Mouse (Mus musculus): ENCODE results near the gene Stub1. TPM values are rescaled to one million over a fixed set of nuclear protein-coding genes. Genes with fewer than 3 reads are reported as not detected.

The Stub1 gene
- polyA plus RNA-seq, 1 experiment, result 246 TPM

- no peak for TF ChIP-seq CTCF (IDR thresholded peaks at IDR 0.05; ENCODE audit: control insufficient read depth, insufficient read depth, insufficient read length)
- peak; percentile 67 for TF ChIP-seq CEBPB (IDR thresholded peaks at IDR 0.05; ENCODE audit: low read depth)
- Histone ChIP-seq H3K79me3 (ENCODE audit: low read depth) (peaks cover 23% of the 10 kb centered on the region), H3ac (ENCODE audit: control insufficient read depth, insufficient read length, low read depth) (peak within 1 kb of the TSS; percentile 46), H3K27me3 (ENCODE audit: control insufficient read depth, insufficient read depth, insufficient read length) (no peaks in the 10 kb centered on the region), H3K79me2 (ENCODE audit: control insufficient read depth, insufficient read depth) (peaks cover 46% of the 10 kb centered on the region), H3K36me3 (ENCODE audit: control insufficient read depth, insufficient read depth) (peaks cover 24% of the 10 kb centered on the region), H3K4me3 (ENCODE audit: insufficient read depth, poor library complexity, severe bottlenecking) (peak within 1 kb of the TSS; percentile 23)
Observed at GRCm38 (mm10) chr17:25828712-25829557, 4.3 kb downstream of the Stub1 start, which contains the start of gene Jmjd8. Gene Jmjd8 (plus strand): TSS chr17:25828867.

- peaks cover 24% of the 10 kb centered on the region for H3K36me3 ChIP-seq (ENCODE audit: control insufficient read depth, insufficient read depth)
- peaks cover 42% of the 10 kb centered on the region for H3K79me2 ChIP-seq (ENCODE audit: control insufficient read depth, insufficient read depth)
- H3K4me3 ChIP-seq (ENCODE audit: insufficient read depth, poor library complexity, severe bottlenecking), result no peak overlapping the region
Observed at GRCm38 (mm10) chr17:25828223-25828594, 5.0 kb downstream of the Stub1 start.

GRCm38 (mm10) chr17:25827546-25828222 is 5.5 kb downstream of the Stub1 start:
- TF ChIP-seq MYOG (IDR thresholded peaks at IDR 0.05; ENCODE audit: control insufficient read depth, extremely low read depth, insufficient read length) (no peak), CEBPB (IDR thresholded peaks at IDR 0.05; ENCODE audit: low read depth) (no peak), MAX (IDR thresholded peaks at IDR 0.05) (no peak), CTCF (IDR thresholded peaks at IDR 0.05; ENCODE audit: control insufficient read depth, insufficient read depth, insufficient read length) (no peak), MYOD1 (IDR thresholded peaks at IDR 0.05; ENCODE audit: control insufficient read depth, insufficient read length, low read depth) (no peak), USF1 (IDR thresholded peaks at IDR 0.05; ENCODE audit: low read depth) (no peak), FOSL1 (IDR thresholded peaks at IDR 0.05; ENCODE audit: insufficient read depth, low read length, poor library complexity, severe bottlenecking) (no peak)
- H3K4me3 ChIP-seq (ENCODE audit: insufficient read depth, poor library complexity, severe bottlenecking), result no peak overlapping the region
- H3K79me2 ChIP-seq (ENCODE audit: control insufficient read depth, insufficient read depth), result peaks cover 41% of the 10 kb centered on the region
- no peaks in the 10 kb centered on the region for H3K27me3 ChIP-seq (ENCODE audit: control insufficient read depth, insufficient read depth, insufficient read length)
- H3K36me3 ChIP-seq (ENCODE audit: control insufficient read depth, insufficient read depth), result peaks cover 24% of the 10 kb centered on the region
- no peak overlapping the region for H3ac ChIP-seq (ENCODE audit: control insufficient read depth, insufficient read length, low read depth)
- H3K79me3 ChIP-seq (ENCODE audit: low read depth), result peaks cover 19% of the 10 kb centered on the region

More at GRCm38 (mm10) chr17:25828223-25828594, 5.0 kb downstream of the Stub1 start:
- no peak for TF ChIP-seq MAX (IDR thresholded peaks at IDR 0.05)
- TF ChIP-seq CEBPB (IDR thresholded peaks at IDR 0.05; ENCODE audit: low read depth), result no peak
- TF ChIP-seq MYOG (IDR thresholded peaks at IDR 0.05; ENCODE audit: control insufficient read depth, extremely low read depth, insufficient read length), result no peak
- TF ChIP-seq MYOD1 (IDR thresholded peaks at IDR 0.05; ENCODE audit: control insufficient read depth, insufficient read length, low read depth), result no peak
- no peak for TF ChIP-seq CTCF (IDR thresholded peaks at IDR 0.05; ENCODE audit: control insufficient read depth, insufficient read depth, insufficient read length)
- no peak for TF ChIP-seq USF1 (IDR thresholded peaks at IDR 0.05; ENCODE audit: low read depth)
- TF ChIP-seq FOSL1 (IDR thresholded peaks at IDR 0.05; ENCODE audit: insufficient read depth, low read length, poor library complexity, severe bottlenecking), result no peak
- Histone ChIP-seq H3K27me3 (ENCODE audit: control insufficient read depth, insufficient read depth, insufficient read length) (no peaks in the 10 kb centered on the region), H3K79me3 (ENCODE audit: low read depth) (peaks cover 19% of the 10 kb centered on the region), H3ac (ENCODE audit: control insufficient read depth, insufficient read length, low read depth) (no peak overlapping the region)

GRCm38 (mm10) chr17:25827011-25827410 is 6.2 kb downstream of the Stub1 start:
- Histone ChIP-seq H3K4me3 (ENCODE audit: insufficient read depth, poor library complexity, severe bottlenecking) (no peak overlapping the region), H3K36me3 (ENCODE audit: control insufficient read depth, insufficient read depth) (peaks cover 24% of the 10 kb centered on the region), H3K27me3 (ENCODE audit: control insufficient read depth, insufficient read depth, insufficient read length) (no peaks in the 10 kb centered on the region), H3K79me2 (ENCODE audit: control insufficient read depth, insufficient read depth) (peaks cover 34% of the 10 kb centered on the region), H3ac (ENCODE audit: control insufficient read depth, insufficient read length, low read depth) (no peak overlapping the region), H3K79me3 (ENCODE audit: low read depth) (peaks cover 13% of the 10 kb centered on the region)
- TF ChIP-seq MAX (IDR thresholded peaks at IDR 0.05) (no peak), MYOD1 (IDR thresholded peaks at IDR 0.05; ENCODE audit: control insufficient read depth, insufficient read length, low read depth) (no peak), USF1 (IDR thresholded peaks at IDR 0.05; ENCODE audit: low read depth) (no peak), CTCF (IDR thresholded peaks at IDR 0.05; ENCODE audit: control insufficient read depth, insufficient read depth, insufficient read length) (no peak), MYOG (IDR thresholded peaks at IDR 0.05; ENCODE audit: control insufficient read depth, extremely low read depth, insufficient read length) (no peak), CEBPB (IDR thresholded peaks at IDR 0.05; ENCODE audit: low read depth) (no peak), FOSL1 (IDR thresholded peaks at IDR 0.05; ENCODE audit: insufficient read depth, low read length, poor library complexity, severe bottlenecking) (no peak)

GRCm38 (mm10) chr17:25825984-25826570 is 7.1 kb downstream of the Stub1 start:
- H3K79me3 ChIP-seq (ENCODE audit: low read depth), result peaks cover 4% of the 10 kb centered on the region
- H3K79me2 ChIP-seq (ENCODE audit: control insufficient read depth, insufficient read depth), result peaks cover 25% of the 10 kb centered on the region
- TF ChIP-seq USF1 (IDR thresholded peaks at IDR 0.05; ENCODE audit: low read depth) (no peak), MYOG (IDR thresholded peaks at IDR 0.05; ENCODE audit: control insufficient read depth, extremely low read depth, insufficient read length) (no peak), MYOD1 (IDR thresholded peaks at IDR 0.05; ENCODE audit: control insufficient read depth, insufficient read length, low read depth) (no peak), CEBPB (IDR thresholded peaks at IDR 0.05; ENCODE audit: low read depth) (no peak), FOSL1 (IDR thresholded peaks at IDR 0.05; ENCODE audit: insufficient read depth, low read length, poor library complexity, severe bottlenecking) (no peak), CTCF (IDR thresholded peaks at IDR 0.05; ENCODE audit: control insufficient read depth, insufficient read depth, insufficient read length) (no peak), MAX (IDR thresholded peaks at IDR 0.05) (no peak)
- no peaks in the 10 kb centered on the region for H3K27me3 ChIP-seq (ENCODE audit: control insufficient read depth, insufficient read depth, insufficient read length)
- peaks cover 17% of the 10 kb centered on the region for H3K36me3 ChIP-seq (ENCODE audit: control insufficient read depth, insufficient read depth)
- no peak overlapping the region for H3K4me3 ChIP-seq (ENCODE audit: insufficient read depth, poor library complexity, severe bottlenecking)
- no peak overlapping the region for H3ac ChIP-seq (ENCODE audit: control insufficient read depth, insufficient read length, low read depth)
